Mouse (Mus musculus) bone marrow macrophage, adult 2 months (primary cell): ENCODE measurements around the gene Tubgcp3.

Experiments
- CTCF ChIP-seq: IDR thresholded peaks from 2 replicates; pipeline ENCODE4 v1.5.1; 2012; ENCODE audit warnings: low read depth, mild to moderate bottlenecking, low read length, moderate library complexity
- POLR2A ChIP-seq: IDR thresholded peaks from 2 replicates; pipeline ENCODE4 v1.6.1; 2012; ENCODE audit warnings: mild to moderate bottlenecking, low read depth, low read length, borderline replicate concordance

GRCm38 (mm10) chr8:12648951-12649350 is 23.1 kb downstream of the Tubgcp3 start:
- TF ChIP-seq CTCF, result no peak
- no peak for TF ChIP-seq POLR2A
